Mouse (Mus musculus): ENCODE results near the gene Cops6. TPM values are rescaled to one million over a fixed set of nuclear protein-coding genes. Genes with fewer than 3 reads are reported as not detected.

The Cops6 gene
- polyA plus RNA-seq, 1 experiment from 2014 or later = 309 TPM

DNA sequence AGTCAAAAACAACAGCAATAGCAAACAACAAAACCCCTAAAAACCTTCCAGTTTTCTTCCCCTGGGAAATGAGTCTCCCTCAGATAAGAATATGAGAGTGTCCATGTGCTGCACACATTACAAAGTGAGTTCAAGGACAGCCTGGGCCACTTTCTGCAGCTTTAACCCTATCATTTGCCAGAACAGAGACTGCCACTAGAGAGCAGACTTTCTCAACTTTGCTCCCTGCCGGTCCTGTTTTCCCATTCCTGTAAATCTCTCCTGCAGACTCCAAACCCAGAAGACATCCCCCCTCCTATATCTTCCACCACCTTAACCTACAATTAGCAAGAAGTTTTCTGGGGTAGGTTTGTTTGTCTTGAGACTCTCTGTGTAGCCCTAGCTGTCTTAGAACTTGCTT lies 38.7 kb downstream of the Cops6 start:
- peaks cover 11% of the 10 kb centered on the region for H3K4me1 ChIP-seq (ENCODE audit: control insufficient read depth, insufficient read depth, low read length)

DNA sequence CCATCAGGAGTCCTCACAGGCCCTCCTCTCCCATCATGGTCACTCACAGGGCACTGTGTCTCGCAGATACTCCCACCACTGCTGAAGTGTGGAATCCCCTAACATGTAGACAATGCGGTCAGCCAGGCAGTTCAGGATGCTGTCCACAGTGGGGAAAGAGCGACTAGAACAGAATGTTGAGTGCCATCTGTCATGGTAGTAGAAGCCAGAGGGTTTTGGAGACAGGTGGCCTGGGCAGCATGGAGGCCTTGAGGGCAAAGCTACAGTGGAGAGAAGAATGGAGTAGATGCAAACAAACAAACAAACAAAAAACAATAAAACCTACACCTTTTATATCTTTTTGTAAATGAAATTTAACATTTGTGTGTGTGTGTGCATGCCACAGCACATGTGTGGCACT lies 41.2 kb downstream of the Cops6 start:
- no peaks in the 10 kb centered on the region for H3K27me3 ChIP-seq (ENCODE audit: control insufficient read depth, insufficient read depth, low read depth, low read length)
- no peak overlapping the region for H3K4me3 ChIP-seq (ENCODE audit: low read depth, low read length)
- H3K4me1 ChIP-seq (ENCODE audit: control insufficient read depth, insufficient read depth, low read length) = no peaks in the 10 kb centered on the region
- H3K9ac ChIP-seq (ENCODE audit: low read depth, low read length) = no peak overlapping the region
- H3K27ac ChIP-seq (ENCODE audit: low read length) = no peak overlapping the region
- ATAC-seq = no peak
- no peaks in the 10 kb centered on the region for H3K9me3 ChIP-seq (replicated peaks; ENCODE audit: control insufficient read depth, low read length, poor library complexity, severe bottlenecking)
- 79% methylated on average over 3 of the region's 3 CpGs for WGBS
- H3K4me2 ChIP-seq (ENCODE audit: low read length) = no peak overlapping the region
- H3K36me3 ChIP-seq (ENCODE audit: control insufficient read depth, insufficient read depth, low read length) = no peaks in the 10 kb centered on the region

More for the DNA sequence above, 38.7 kb downstream of the Cops6 start:
- no peak overlapping the region for H3K4me2 ChIP-seq (ENCODE audit: low read length)
- no peaks in the 10 kb centered on the region for H3K27me3 ChIP-seq (ENCODE audit: control insufficient read depth, insufficient read depth, low read depth, low read length)
- no peak overlapping the region for H3K4me3 ChIP-seq (ENCODE audit: low read depth, low read length)
- H3K9me3 ChIP-seq (replicated peaks; ENCODE audit: control insufficient read depth, low read length, poor library complexity, severe bottlenecking) = no peaks in the 10 kb centered on the region
- no peaks in the 10 kb centered on the region for H3K36me3 ChIP-seq (ENCODE audit: control insufficient read depth, insufficient read depth, low read length)
- no peak overlapping the region for H3K27ac ChIP-seq (ENCODE audit: low read length)
- ATAC-seq = no peak
- no peak overlapping the region for H3K9ac ChIP-seq (ENCODE audit: low read depth, low read length)
- WGBS = 11% methylated on average over 1 of the region's 1 CpGs

GRCm38 (mm10) chr5:138207253-138207652 lies 46.4 kb downstream of the Cops6 start:
- Histone ChIP-seq H3K4me1 (ENCODE audit: control insufficient read depth, insufficient read depth, low read length) (no peaks in the 10 kb centered on the region), H3K27ac (ENCODE audit: low read length) (no peak overlapping the region), H3K9me3 (replicated peaks; ENCODE audit: control insufficient read depth, low read length, poor library complexity, severe bottlenecking) (no peaks in the 10 kb centered on the region), H3K36me3 (ENCODE audit: control insufficient read depth, insufficient read depth, low read length) (no peaks in the 10 kb centered on the region), H3K4me3 (ENCODE audit: low read depth, low read length) (no peak overlapping the region), H3K27me3 (ENCODE audit: control insufficient read depth, insufficient read depth, low read depth, low read length) (no peaks in the 10 kb centered on the region), H3K9ac (ENCODE audit: low read depth, low read length) (no peak overlapping the region), H3K4me2 (ENCODE audit: low read length) (no peak overlapping the region)
- ATAC-seq = no peak
- 90% methylated on average over 1 of the region's 1 CpGs for WGBS

- Histone ChIP-seq H3K4me1 (ENCODE audit: control insufficient read depth, insufficient read depth, low read length) (no peaks in the 10 kb centered on the region), H3K4me2 (ENCODE audit: low read length) (no peak overlapping the region), H3K27me3 (ENCODE audit: control insufficient read depth, insufficient read depth, low read depth, low read length) (no peaks in the 10 kb centered on the region), H3K36me3 (ENCODE audit: control insufficient read depth, insufficient read depth, low read length) (no peaks in the 10 kb centered on the region), H3K4me3 (ENCODE audit: low read depth, low read length) (no peak overlapping the region), H3K9ac (ENCODE audit: low read depth, low read length) (no peak overlapping the region), H3K27ac (ENCODE audit: low read length) (no peak overlapping the region), H3K9me3 (replicated peaks; ENCODE audit: control insufficient read depth, low read length, poor library complexity, severe bottlenecking) (no peaks in the 10 kb centered on the region)
- 86% methylated on average over 4 of the region's 4 CpGs for WGBS
- no peak for ATAC-seq
Measured at GRCm38 (mm10) chr5:138207873-138208272, 47.0 kb downstream of the Cops6 start.

MicroRNAs encoded within 50 kb of the gene (microRNA counts, 519-probe panel; counts per million panel counts)
- microRNA mmu-miR-106b (2,995 counts per million, percentile 87 among the panel's probes with 10 or more counts), microRNA mmu-miR-25 (3,718 counts per million, percentile 96 among the panel's probes with 10 or more counts), microRNA mmu-miR-93 (3,001 counts per million, percentile 87 among the panel's probes with 10 or more counts)

Small RNAs within 50 kb of the gene (microRNA-seq; reads per million reads assigned to microRNA genes)
- 9,918 reads per million, percentile 96 among the genes with 10 or more reads in this experiment for gene Mir106b
- gene Mir25 = 438 reads per million, percentile 70 among the genes with 10 or more reads in this experiment
- 9,971 reads per million, percentile 96 among the genes with 10 or more reads in this experiment for gene Mir93

Other genes starting within 250 kb of the Cops6 start
- gene Cyp3a13, start 239.5 kb upstream of the Cops6 start, polyA plus RNA-seq (2015; fragmentation: Nextera tagmentation; extraction: Ambion mirVana) = not detected in 2 replicates
- gene Gjc3, start 198.0 kb upstream of the Cops6 start, polyA plus RNA-seq (2015; fragmentation: Nextera tagmentation; extraction: Ambion mirVana) = 0.31 and 0.44 TPM in 2 replicates
- gene Azgp1, start 179.6 kb upstream of the Cops6 start, polyA plus RNA-seq (2015; fragmentation: Nextera tagmentation; extraction: Ambion mirVana) = not detected in 2 replicates
- not detected in 2 replicates for gene Smok3a, start 139.8 kb upstream of the Cops6 start, polyA plus RNA-seq (2015; fragmentation: Nextera tagmentation; extraction: Ambion mirVana)
- gene Smok3b, start 139.6 kb upstream of the Cops6 start, polyA plus RNA-seq (2015; fragmentation: Nextera tagmentation; extraction: Ambion mirVana) = not detected in 2 replicates
- not detected in 2 replicates for gene Smok3c, start 107.9 kb upstream of the Cops6 start, polyA plus RNA-seq (2015; fragmentation: Nextera tagmentation; extraction: Ambion mirVana)
- 22.7 and 25.4 TPM in 2 replicates for gene Zkscan1, start 76.0 kb upstream of the Cops6 start, polyA plus RNA-seq (2015; fragmentation: Nextera tagmentation; extraction: Ambion mirVana)
- 85.4 and 96.0 TPM in 2 replicates for gene Zscan21, start 44.2 kb upstream of the Cops6 start, polyA plus RNA-seq (2015; fragmentation: Nextera tagmentation; extraction: Ambion mirVana)
- gene Zfp113, start 5.3 kb upstream of the Cops6 start, polyA plus RNA-seq (2015; fragmentation: Nextera tagmentation; extraction: Ambion mirVana) = 23.9 and 26.3 TPM in 2 replicates
- gene Ap4m1, start 10.9 kb downstream of the Cops6 start, polyA plus RNA-seq (2015; fragmentation: Nextera tagmentation; extraction: Ambion mirVana) = 24.9 and 27.2 TPM in 2 replicates
- gene Mcm7, start 11.4 kb downstream of the Cops6 start, polyA plus RNA-seq (2015; fragmentation: Nextera tagmentation; extraction: Ambion mirVana) = 72.3 and 81.6 TPM in 2 replicates
- 74.4 and 75.8 TPM in 2 replicates for gene Taf6, start 26.4 kb downstream of the Cops6 start, polyA plus RNA-seq (2015; fragmentation: Nextera tagmentation; extraction: Ambion mirVana)
- gene Cnpy4, start 26.4 kb downstream of the Cops6 start, polyA plus RNA-seq (2015; fragmentation: Nextera tagmentation; extraction: Ambion mirVana) = 29.0 and 33.7 TPM in 2 replicates
- gene Mblac1, start 33.2 kb downstream of the Cops6 start, polyA plus RNA-seq (2015; fragmentation: Nextera tagmentation; extraction: Ambion mirVana) = 14.5 and 15.5 TPM in 2 replicates
- gene Nxpe5, start 64.8 kb downstream of the Cops6 start, polyA plus RNA-seq (2015; fragmentation: Nextera tagmentation; extraction: Ambion mirVana) = not detected in 2 replicates
- gene Lamtor4, start 94.4 kb downstream of the Cops6 start, polyA plus RNA-seq (2015; fragmentation: Nextera tagmentation; extraction: Ambion mirVana) = 95.4 and 101 TPM in 2 replicates
- gene BC037034, start 103.0 kb downstream of the Cops6 start, polyA plus RNA-seq (2015; fragmentation: Nextera tagmentation; extraction: Ambion mirVana) = 14.7 and 15.6 TPM in 2 replicates
- gene Gal3st4, start 111.8 kb downstream of the Cops6 start, polyA plus RNA-seq (2015; fragmentation: Nextera tagmentation; extraction: Ambion mirVana) = 1.8 and 2.3 TPM in 2 replicates
- gene Gm43720, start 118.9 kb downstream of the Cops6 start, polyA plus RNA-seq (2015; fragmentation: Nextera tagmentation; extraction: Ambion mirVana) = 0.09 and 0.27 TPM in 2 replicates
- 179 and 220 TPM in 2 replicates for gene Gpc2, start 118.9 kb downstream of the Cops6 start, polyA plus RNA-seq (2015; fragmentation: Nextera tagmentation; extraction: Ambion mirVana)
- 11.7 and 13.1 TPM in 2 replicates for gene Stag3, start 119.2 kb downstream of the Cops6 start, polyA plus RNA-seq (2015; fragmentation: Nextera tagmentation; extraction: Ambion mirVana)
- not detected in 2 replicates for gene Pvrig, start 180.9 kb downstream of the Cops6 start, polyA plus RNA-seq (2015; fragmentation: Nextera tagmentation; extraction: Ambion mirVana)

Data from midbrain, embryonic 16.5 days (tissue).